Mouse (Mus musculus) midbrain, embryonic 16.5 days (tissue): ENCODE measurements around the gene Atp6v1g2. TPM values are rescaled to one million over a fixed set of nuclear protein-coding genes. Genes with fewer than 3 reads are reported as not detected.

Experiments used
- ATAC-seq: fragments of 200-750 bp; cut with Nextera tagmentation; 2 replicates; pipeline ENCODE4 v1.8.0; 2017; ENCODE audit warnings: moderate TSS enrichment
- H3K27ac ChIP-seq: fragments of 300-500 bp; sonication (generic); 2 replicates; pipeline ENCODE4 v1.5.1; 2014; ENCODE audit warnings: mild to moderate bottlenecking, low read length, mixed read lengths
- H3K27me3 ChIP-seq: fragments of 300-500 bp; sonication (generic); 2 replicates; pipeline ENCODE4 v1.6.1; 2014; ENCODE audit warnings: low read depth, low read length, mixed read lengths; ENCODE audit not compliant: control insufficient read depth, insufficient read depth
- H3K36me3 ChIP-seq: fragments of 300-500 bp; sonication (generic); 2 replicates; pipeline ENCODE4 v1.6.1; 2014; ENCODE audit warnings: mild to moderate bottlenecking, low read length, moderate library complexity, mixed read lengths; ENCODE audit not compliant: control insufficient read depth, insufficient read depth
- H3K4me1 ChIP-seq: fragments of 300-500 bp; sonication (generic); 2 replicates; pipeline ENCODE4 v1.6.1; 2014; ENCODE audit warnings: mild to moderate bottlenecking, low read length, mixed read lengths; ENCODE audit not compliant: control insufficient read depth, insufficient read depth
- H3K4me2 ChIP-seq: fragments of 300-500 bp; sonication (generic); 2 replicates; pipeline ENCODE4 v1.6.1; 2014; ENCODE audit warnings: mild to moderate bottlenecking, low read length, mixed read lengths
- H3K4me3 ChIP-seq: fragments of 300-500 bp; sonication (generic); 2 replicates; pipeline ENCODE4 v1.5.1; 2014; ENCODE audit warnings: low read depth, mild to moderate bottlenecking, low read length, moderate library complexity, mixed read lengths
- H3K9ac ChIP-seq: fragments of 300-500 bp; sonication (generic); 2 replicates; pipeline ENCODE4 v1.6.1; 2014; ENCODE audit warnings: low read depth, low read length, mixed read lengths
- H3K9me3 ChIP-seq: fragments of 300-500 bp; sonication (generic); replicated peaks from 2 replicates; pipeline ENCODE4 v1.6.1; 2014; ENCODE audit warnings: mild to moderate bottlenecking, low read length, mixed read lengths; ENCODE audit not compliant: control insufficient read depth, poor library complexity, severe bottlenecking
- WGBS: fragments of 180-500 bp; shearing (Covaris S2); extraction: QIAGEN DNeasy Blood & Tissue Kit; methylation state at CpG from one replicate; pipeline ENCODE4 v1.1.7; 2014; 5-methylcytosine and 5-hydroxymethylcytosine counted together
- polyA plus RNA-seq: library from polyadenylated mRNA; unstranded; fragments of >200 nt; fragmentation: Nextera tagmentation; extraction: Ambion mirVana; gene quantifications from 2 replicates; pipeline ENCODE4 v1.2.1, GENCODE M21; 2015

Atp6v1g2 gene
- polyA plus RNA-seq, 1 experiment from 2014 or later, result 139 TPM

DNA sequence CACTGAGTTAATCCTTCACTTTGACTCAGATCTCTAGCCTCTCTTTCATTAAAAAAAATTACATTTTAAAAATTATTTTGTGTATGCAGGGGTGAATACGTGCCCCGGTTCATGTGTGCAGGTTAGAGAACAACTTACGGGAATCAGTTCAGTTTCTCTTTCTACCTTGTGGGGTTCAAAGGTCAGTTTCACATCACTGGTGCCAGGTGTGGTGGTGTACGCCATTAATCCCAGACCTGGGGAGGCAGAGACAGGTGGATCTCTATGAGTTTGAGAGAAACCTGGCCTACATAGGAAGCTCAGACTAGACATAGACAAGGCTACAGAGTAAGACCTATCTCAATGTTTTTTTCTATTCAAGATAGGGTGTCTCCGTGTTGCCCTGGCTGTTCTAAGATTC, 20.4 kb upstream of the Atp6v1g2 start:
- no peak overlapping the region for H3K9ac ChIP-seq
- no peak overlapping the region for H3K4me3 ChIP-seq
- no peaks in the 10 kb centered on the region for H3K9me3 ChIP-seq
- no peak for ATAC-seq
- no peak overlapping the region for H3K27ac ChIP-seq
- no peaks in the 10 kb centered on the region for H3K4me1 ChIP-seq
- WGBS, result 97% methylated on average over 5 of the region's 5 CpGs
- no peaks in the 10 kb centered on the region for H3K27me3 ChIP-seq
- H3K36me3 ChIP-seq, result no peaks in the 10 kb centered on the region
- no peak overlapping the region for H3K4me2 ChIP-seq

- Histone ChIP-seq H3K9ac (no peak overlapping the region), H3K4me2 (no peak overlapping the region), H3K9me3 (no peaks in the 10 kb centered on the region), H3K4me1 (no peaks in the 10 kb centered on the region), H3K4me3 (no peak overlapping the region), H3K27me3 (no peaks in the 10 kb centered on the region), H3K27ac (no peak overlapping the region), H3K36me3 (peaks cover 8% of the 10 kb centered on the region; the same call in 1 of the 2 replicates)
- 85% methylated on average over 18 of the region's 18 CpGs for WGBS
- ATAC-seq, result no peak
Observed at GRCm38 (mm10) chr17:35218516-35219193, 14.8 kb upstream of the Atp6v1g2 start.

DNA sequence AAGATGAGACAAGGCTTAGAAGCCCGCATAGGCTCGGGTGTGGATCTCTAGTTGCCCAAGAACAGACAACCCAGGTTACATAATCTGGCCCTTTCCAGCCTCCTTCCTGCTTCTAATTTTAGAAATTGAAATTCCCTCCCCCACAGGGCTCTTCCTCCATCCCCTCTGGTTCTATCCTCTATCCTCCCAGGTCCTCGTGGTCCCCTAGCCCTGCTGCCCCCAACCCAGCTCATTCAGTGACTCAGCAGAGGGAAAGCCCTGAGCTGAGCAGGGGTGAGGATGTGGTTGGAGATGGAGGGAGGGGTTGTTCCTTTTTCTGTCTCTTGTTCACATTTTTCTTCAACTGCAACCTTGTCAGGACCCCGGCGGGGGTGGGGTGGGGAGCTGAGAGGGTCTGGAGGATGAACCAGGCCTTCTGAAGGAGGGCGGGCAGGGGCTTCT, 13.8 kb upstream of the Atp6v1g2 start:
- Histone ChIP-seq H3K4me1 (no peaks in the 10 kb centered on the region), H3K4me2 (no peak overlapping the region), H3K9ac (no peak overlapping the region), H3K27me3 (no peaks in the 10 kb centered on the region), H3K4me3 (no peak overlapping the region), H3K9me3 (no peaks in the 10 kb centered on the region), H3K36me3 (peaks cover 8% of the 10 kb centered on the region; the same call in 1 of the 2 replicates), H3K27ac (no peak overlapping the region)
- 91% methylated on average over 6 of the region's 6 CpGs for WGBS
- no peak for ATAC-seq

DNA sequence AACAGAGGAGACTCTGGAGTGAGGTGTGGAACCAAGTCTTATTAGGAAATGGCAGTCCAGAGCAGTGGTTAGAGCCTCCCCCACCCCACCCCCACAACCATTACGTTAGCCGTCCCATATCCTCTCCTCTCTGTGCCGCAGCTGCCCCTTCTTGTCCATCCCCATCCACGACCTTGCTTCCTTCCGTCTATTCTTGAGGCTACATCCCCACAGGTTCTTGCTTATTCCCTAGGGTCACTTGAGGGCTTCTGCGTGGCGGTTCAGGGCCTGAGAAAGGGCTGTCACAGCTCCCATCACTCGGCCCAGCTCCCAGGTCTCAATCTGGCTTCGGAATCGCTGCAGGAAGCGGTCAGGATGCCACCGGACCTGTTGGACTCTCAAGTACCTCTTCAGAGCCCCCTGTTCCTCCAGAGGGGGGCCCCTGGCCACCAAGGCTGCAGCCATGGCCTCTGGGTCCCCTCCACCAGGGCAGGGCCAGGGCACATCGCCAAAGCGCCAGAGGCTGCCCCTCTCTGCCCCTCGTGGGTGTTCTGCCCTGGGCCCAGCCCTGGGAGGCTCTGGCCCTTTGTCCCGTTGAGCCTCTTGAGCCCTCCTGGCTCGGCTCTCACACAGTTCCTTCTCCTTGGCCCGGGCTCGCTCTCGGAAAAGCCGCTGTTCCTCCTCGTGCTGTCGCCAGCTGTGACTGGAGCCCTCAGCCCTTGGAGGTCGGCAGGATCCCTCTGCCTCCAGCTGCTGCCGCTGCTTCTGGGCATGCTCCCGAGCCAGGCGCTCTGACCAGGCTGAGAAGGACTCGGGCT, 13.1 kb upstream of the Atp6v1g2 start, which contains the start of gene Gm16181:
Gene Gm16181, plus strand, starts transcription at position 679 of the 797 bp plus-strand sequence.
- H3K27ac ChIP-seq, result no peak within 1 kb of the TSS

GRCm38 (mm10) chr17:35222299-35222698, 11.2 kb upstream of the Atp6v1g2 start:
- Histone ChIP-seq H3K36me3 (peaks cover 11% of the 10 kb centered on the region; the same call in 1 of the 2 replicates), H3K4me1 (no peaks in the 10 kb centered on the region), H3K27me3 (no peaks in the 10 kb centered on the region), H3K9ac (no peak overlapping the region), H3K9me3 (no peaks in the 10 kb centered on the region), H3K4me3 (no peak overlapping the region), H3K27ac (no peak overlapping the region), H3K4me2 (no peak overlapping the region)
- ATAC-seq, result no peak
- WGBS, result 86% methylated on average over 6 of the region's 6 CpGs

More for the DNA sequence above, 13.1 kb upstream of the Atp6v1g2 start, which contains the start of gene Gm16181:
- Histone ChIP-seq H3K4me1 (no peaks in the 10 kb centered on the region), H3K4me3 (no peak within 1 kb of the TSS), H3K9me3 (no peaks in the 10 kb centered on the region), H3K9ac (no peak within 1 kb of the TSS), H3K4me2 (no peak within 1 kb of the TSS), H3K27me3 (no peaks in the 10 kb centered on the region), H3K36me3 (peaks cover 11% of the 10 kb centered on the region; the same call in 1 of the 2 replicates)
- WGBS, result 77% methylated on average over 28 of the region's 28 CpGs
- no peak for ATAC-seq

GRCm38 (mm10) chr17:35224641-35225040, 8.8 kb upstream of the Atp6v1g2 start:
- H3K4me3 ChIP-seq, result no peak overlapping the region
- H3K4me2 ChIP-seq, result no peak overlapping the region
- H3K27me3 ChIP-seq, result no peaks in the 10 kb centered on the region
- no peaks in the 10 kb centered on the region for H3K4me1 ChIP-seq
- no peak overlapping the region for H3K27ac ChIP-seq
- 92% methylated on average over 4 of the region's 4 CpGs for WGBS
- no peaks in the 10 kb centered on the region for H3K9me3 ChIP-seq
- peaks cover 15% of the 10 kb centered on the region for H3K36me3 ChIP-seq
- no peak overlapping the region for H3K9ac ChIP-seq
- no peak for ATAC-seq

DNA sequence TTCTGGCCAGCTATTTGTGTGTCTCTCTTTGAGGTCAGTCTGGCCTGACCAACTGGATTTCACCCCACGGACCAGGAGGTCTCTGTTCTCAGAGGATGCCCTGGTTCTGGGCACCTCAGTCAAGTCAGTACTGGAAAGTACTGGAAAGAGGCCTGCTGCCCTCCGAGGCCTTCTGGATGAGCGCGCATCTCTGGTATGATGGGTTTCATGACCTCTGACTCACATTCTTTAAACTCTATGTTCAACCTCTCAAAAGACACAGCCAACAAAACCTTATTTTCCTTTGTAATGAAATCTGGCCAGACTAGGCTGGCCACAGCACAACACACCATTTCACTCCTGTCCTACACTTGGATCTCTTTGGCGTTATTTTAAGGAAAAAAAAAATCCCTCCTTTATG, 8.0 kb upstream of the Atp6v1g2 start:
- Histone ChIP-seq H3K4me1 (no peaks in the 10 kb centered on the region), H3K9ac (no peak overlapping the region), H3K9me3 (no peaks in the 10 kb centered on the region), H3K4me3 (no peak overlapping the region), H3K4me2 (no peak overlapping the region), H3K27ac (no peak overlapping the region), H3K27me3 (no peaks in the 10 kb centered on the region), H3K36me3 (peaks cover 10% of the 10 kb centered on the region)
- 96% methylated on average over 5 of the region's 5 CpGs for WGBS
- ATAC-seq, result no peak

GRCm38 (mm10) chr17:35226561-35227046, 6.9 kb upstream of the Atp6v1g2 start:
- H3K36me3 ChIP-seq, result peaks cover 10% of the 10 kb centered on the region
- no peak overlapping the region for H3K4me3 ChIP-seq
- no peak for ATAC-seq
- H3K4me1 ChIP-seq, result no peaks in the 10 kb centered on the region; the same call in 1 of the 2 replicates
- H3K27me3 ChIP-seq, result no peaks in the 10 kb centered on the region
- H3K27ac ChIP-seq, result no peak overlapping the region
- WGBS, result 82% methylated on average over 14 of the region's 14 CpGs
- no peak overlapping the region for H3K9ac ChIP-seq
- no peaks in the 10 kb centered on the region for H3K9me3 ChIP-seq
- H3K4me2 ChIP-seq, result no peak overlapping the region

DNA sequence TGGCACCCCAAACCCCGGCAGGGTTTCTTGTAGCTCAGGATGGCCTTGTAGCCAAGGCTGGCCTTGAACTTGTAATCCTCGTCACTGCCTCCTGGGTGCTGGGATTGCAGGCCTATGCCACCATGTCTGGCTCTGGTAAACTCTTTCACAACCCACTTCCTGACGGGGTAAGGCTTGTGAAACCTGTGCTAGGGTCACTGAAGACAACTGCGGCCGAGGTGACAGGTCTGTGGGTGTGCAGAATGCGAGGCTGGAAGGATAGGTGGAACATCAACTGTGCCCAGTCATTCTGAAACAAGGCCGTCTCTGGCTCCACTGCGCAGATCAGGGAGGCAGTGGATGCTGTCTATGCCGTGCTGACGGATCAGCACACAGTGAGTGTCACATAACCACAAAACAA, 2.4 kb upstream of the Atp6v1g2 start:
- Histone ChIP-seq H3K4me1 (peaks cover 14% of the 10 kb centered on the region), H3K4me2 (no peak overlapping the region), H3K27me3 (no peaks in the 10 kb centered on the region), H3K9ac (no peak overlapping the region), H3K4me3 (no peak overlapping the region), H3K27ac (no peak overlapping the region), H3K9me3 (no peaks in the 10 kb centered on the region), H3K36me3 (peaks cover 11% of the 10 kb centered on the region)
- no peak for ATAC-seq
- 94% methylated on average over 10 of the region's 10 CpGs for WGBS
